Mouse (Mus musculus): Measurements from ENCODE around the gene Usp11. TPM values are rescaled to one million over a fixed set of nuclear protein-coding genes. Genes with fewer than 3 reads are reported as not detected.
A peak's percentile ranks its signal among the peaks of the same experiment; 100 is the strongest.
"Not testable (repeated sequence)": the region's sequence is repeated elsewhere in the genome, so short reads cannot be mapped to it uniquely, and the experiment has no call there.

Usp11 gene
- 12.6 and 13.4 TPM in 2 replicates for polyA plus RNA-seq (2012; rRNA removed)

- no peak for DNase-seq (ENCODE audit: low spot score)
Observed at GRCm38 (mm10) chrX:20703741-20704290, at the start of gene Usp11. TSS of gene Usp11 (plus strand) at chrX:20703906.

- DNase-seq (ENCODE audit: low spot score): no peak
Observed at GRCm38 (mm10) chrX:20657593-20657992, 46.1 kb upstream of the Usp11 start.

- no peak for DNase-seq (ENCODE audit: low spot score)
Observed at GRCm38 (mm10) chrX:20658026-20658652, 45.6 kb upstream of the Usp11 start, which contains the start of gene Uba1. TSS of gene Uba1 (plus strand) at chrX:20658326.

- no peak for DNase-seq (ENCODE audit: low spot score)
Observed at GRCm38 (mm10) chrX:20658891-20659406, 44.8 kb upstream of the Usp11 start.

- no peak for DNase-seq (ENCODE audit: low spot score)
Observed at GRCm38 (mm10) chrX:20662317-20662715, 41.4 kb upstream of the Usp11 start.

GRCm38 (mm10) chrX:20662716-20663443 is 40.8 kb upstream of the Usp11 start:
- DNase-seq (ENCODE audit: low spot score): peak; percentile 53

GRCm38 (mm10) chrX:20663444-20663790 is 40.3 kb upstream of the Usp11 start:
- DNase-seq (ENCODE audit: low spot score): no peak

- DNase-seq (ENCODE audit: low spot score): peak; percentile 40
Observed at GRCm38 (mm10) chrX:20687519-20688067, 16.1 kb upstream of the Usp11 start, which contains the start of gene Cdk16. TSS of gene Cdk16 (plus strand) at chrX:20687954.

- DNase-seq (ENCODE audit: low spot score): peak; percentile 68
Observed at GRCm38 (mm10) chrX:20688068-20688547, 15.6 kb upstream of the Usp11 start.

- DNase-seq (ENCODE audit: low spot score): no peak
Observed at GRCm38 (mm10) chrX:20688615-20689014, 15.1 kb upstream of the Usp11 start.

GRCm38 (mm10) chrX:20691566-20691965 is 12.1 kb upstream of the Usp11 start:
- DNase-seq (ENCODE audit: low spot score): no peak

- DNase-seq (ENCODE audit: low spot score): no peak
Observed at GRCm38 (mm10) chrX:20692616-20693015, 11.1 kb upstream of the Usp11 start.

- no peak for DNase-seq (ENCODE audit: low spot score)
Observed at GRCm38 (mm10) chrX:20695842-20696241, 7.9 kb upstream of the Usp11 start.

GRCm38 (mm10) chrX:20704295-20705082 is 783 bp downstream of the Usp11 start:
- DNase-seq (ENCODE audit: low spot score): peak; percentile 44

- DNase-seq (ENCODE audit: low spot score): no peak
Observed at GRCm38 (mm10) chrX:20705083-20705402, 1.3 kb downstream of the Usp11 start.

GRCm38 (mm10) chrX:20728681-20729080 is 25.0 kb downstream of the Usp11 start:
- no peak for DNase-seq (ENCODE audit: low spot score)

GRCm38 (mm10) chrX:20730048-20730447 is 26.3 kb downstream of the Usp11 start:
- DNase-seq (ENCODE audit: low spot score): not testable (repeated sequence)

- no peak for DNase-seq (ENCODE audit: low spot score)
Observed at GRCm38 (mm10) chrX:20736479-20736878, 32.8 kb downstream of the Usp11 start.

GRCm38 (mm10) chrX:20748829-20749228 is 45.1 kb downstream of the Usp11 start:
- no peak for DNase-seq (ENCODE audit: low spot score)

- no peak for DNase-seq (ENCODE audit: low spot score)
Observed at GRCm38 (mm10) chrX:20761201-20761600, 57.5 kb downstream of the Usp11 start.

All from urinary bladder, adult 2 months (tissue).